Mouse (Mus musculus) forebrain, embryonic 15.5 days (tissue): ENCODE measurements around the gene Gsx1. TPM values are rescaled to one million over a fixed set of nuclear protein-coding genes. Genes with fewer than 3 reads are reported as not detected.

ENCODE experiments used
- ATAC-seq: fragments of 200-750 bp; cut with Nextera tagmentation; replicated peaks from 2 replicates; pipeline ENCODE4 v1.8.0; 2017; ENCODE audit warnings: mild to moderate bottlenecking, moderate TSS enrichment, moderate library complexity
- H3K27ac ChIP-seq: fragments of 300-500 bp; sonication (generic); replicated peaks from 2 replicates; pipeline ENCODE4 v1.5.1; 2015; ENCODE audit warnings: mild to moderate bottlenecking, inconsistent platforms
- H3K27me3 ChIP-seq: fragments of 300-500 bp; sonication (generic); 2 replicates; pipeline ENCODE4 v1.6.1; 2015; ENCODE audit warnings: inconsistent platforms
- H3K36me3 ChIP-seq: fragments of 300-500 bp; sonication (generic); 2 replicates; pipeline ENCODE4 v1.6.1; 2015; ENCODE audit warnings: mild to moderate bottlenecking, inconsistent platforms
- H3K4me1 ChIP-seq: fragments of 300-500 bp; sonication (generic); 2 replicates; pipeline ENCODE4 v1.6.1; 2015; ENCODE audit warnings: inconsistent platforms
- H3K4me2 ChIP-seq: fragments of 300-500 bp; sonication (generic); replicated peaks from 2 replicates; pipeline ENCODE4 v1.6.1; 2015; ENCODE audit warnings: mild to moderate bottlenecking, inconsistent platforms
- H3K4me3 ChIP-seq: fragments of 300-500 bp; sonication (generic); 2 replicates; pipeline ENCODE4 v1.5.1; 2015; ENCODE audit warnings: mild to moderate bottlenecking, inconsistent platforms
- H3K9ac ChIP-seq: fragments of 300-500 bp; sonication (generic); replicated peaks from 2 replicates; pipeline ENCODE4 v1.6.1; 2015; ENCODE audit warnings: mild to moderate bottlenecking, inconsistent platforms
- H3K9me3 ChIP-seq: fragments of 300-500 bp; sonication (generic); 2 replicates; pipeline ENCODE4 v1.6.1; 2016; ENCODE audit warnings: inconsistent platforms
- WGBS: fragments of 180-500 bp; shearing (Covaris S2); methylation state at CpG from one replicate; pipeline ENCODE4 v1.1.7; 2015; ENCODE audit warnings: mixed read lengths; 5-methylcytosine and 5-hydroxymethylcytosine counted together
- polyA plus RNA-seq: library from polyadenylated mRNA; unstranded; fragments of >200 nt; fragmentation: Nextera tagmentation; extraction: Ambion mirVana; gene quantifications from 2 replicates; pipeline ENCODE4 v1.2.1, GENCODE M21; 2015

The Gsx1 gene
- polyA plus RNA-seq, 1 experiment from 2014 or later, result 3.3 TPM

DNA sequence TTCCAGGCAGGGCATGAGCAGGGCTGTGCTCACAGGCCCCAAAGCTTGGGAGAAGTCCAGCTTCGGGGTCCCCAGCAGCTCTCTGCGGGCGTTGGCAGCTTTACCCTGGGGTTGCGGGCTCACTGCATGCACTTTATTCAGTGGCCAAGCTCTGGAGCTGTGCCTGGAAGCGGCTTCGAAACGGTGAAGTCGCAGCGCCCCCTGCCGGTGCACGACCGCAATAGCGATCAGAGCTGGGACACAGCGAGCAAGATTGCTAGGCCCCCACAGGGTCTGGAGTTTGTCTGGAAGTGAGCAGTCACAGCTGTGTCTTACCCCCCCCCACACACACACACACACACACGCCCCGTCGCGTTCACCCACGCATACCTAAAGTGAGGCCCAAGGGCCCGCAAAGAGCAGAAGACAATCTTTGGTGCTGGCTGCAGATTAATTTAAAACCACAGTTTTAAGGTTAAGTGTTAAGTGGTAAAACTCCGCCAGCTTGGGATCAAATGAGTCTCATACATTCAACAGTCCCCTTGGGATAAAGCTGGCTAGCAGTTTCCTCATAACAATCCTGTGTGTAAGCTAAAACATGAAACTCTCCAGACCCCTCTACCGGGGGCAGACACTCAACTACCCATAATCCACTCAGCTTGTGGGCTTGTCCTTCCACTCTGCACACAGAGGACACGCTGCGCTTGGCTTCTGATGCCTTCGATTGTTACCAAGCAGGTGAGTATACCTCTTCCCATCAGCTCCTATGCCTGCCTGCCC lies 39.0 kb downstream of the Gsx1 start:
- peaks cover 4% of the 10 kb centered on the region for H3K4me1 ChIP-seq
- no peak overlapping the region for H3K4me3 ChIP-seq
- no peaks in the 10 kb centered on the region for H3K9me3 ChIP-seq
- H3K4me2 ChIP-seq, result no peak overlapping the region
- no peak overlapping the region for H3K27ac ChIP-seq
- H3K9ac ChIP-seq, result no peak overlapping the region
- ATAC-seq, result peak; percentile 64
- H3K36me3 ChIP-seq, result no peaks in the 10 kb centered on the region
- H3K27me3 ChIP-seq, result peaks cover 56% of the 10 kb centered on the region
- 17% methylated on average over 25 of the region's 25 CpGs for WGBS

DNA sequence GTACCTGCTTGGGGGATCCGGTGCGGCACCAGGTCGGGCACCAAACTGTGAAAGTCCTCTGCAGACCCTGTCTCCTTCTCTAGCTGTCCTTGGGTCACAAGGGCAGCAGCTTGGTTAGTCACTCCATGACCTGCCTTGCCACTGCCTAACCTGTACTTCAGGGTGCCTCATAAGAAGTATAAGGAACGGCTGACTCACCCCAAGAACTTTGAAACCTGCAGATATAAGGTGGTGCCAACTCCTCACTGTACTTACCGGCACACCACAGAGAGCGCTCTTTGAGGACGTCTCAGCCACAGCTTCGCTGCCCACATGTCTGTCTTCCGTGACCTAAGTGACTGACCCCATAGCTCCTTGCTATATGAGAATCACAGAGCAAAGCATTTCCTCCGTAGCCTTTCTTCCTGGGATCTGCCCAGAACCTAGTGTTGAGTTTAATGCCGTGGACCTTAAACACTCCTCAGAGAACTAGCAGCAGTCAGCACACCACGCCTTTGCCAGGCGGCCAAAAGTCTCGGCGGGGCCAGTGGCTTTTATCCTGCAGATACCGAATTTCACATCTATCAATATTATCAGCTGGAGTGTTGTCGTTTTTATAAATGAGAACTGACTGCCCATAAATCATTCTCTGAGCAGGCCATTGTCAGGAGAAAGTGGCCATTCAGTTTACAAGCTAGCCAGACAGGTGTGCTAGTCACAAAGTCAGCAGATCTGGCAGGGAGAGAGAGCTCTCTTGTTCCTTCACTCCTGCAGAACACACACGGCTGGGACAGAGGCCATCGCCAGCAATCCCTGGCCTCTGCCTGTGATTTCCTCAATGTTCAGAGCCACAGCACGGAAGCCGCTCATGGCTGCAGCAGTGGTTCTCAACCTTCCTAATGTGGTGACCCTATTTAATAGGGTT lies 47.2 kb downstream of the Gsx1 start:
- no peaks in the 10 kb centered on the region for H3K9me3 ChIP-seq
- WGBS, result 85% methylated on average over 21 of the region's 21 CpGs
- ATAC-seq, result no peak

More for the DNA sequence above, 47.2 kb downstream of the Gsx1 start:
- Histone ChIP-seq H3K9ac (no peak overlapping the region), H3K4me2 (no peak overlapping the region), H3K27ac (no peak overlapping the region), H3K27me3 (no peaks in the 10 kb centered on the region), H3K4me1 (no peaks in the 10 kb centered on the region), H3K4me3 (no peak overlapping the region), H3K36me3 (no peaks in the 10 kb centered on the region)

Other genes with a start within 250 kb of the Gsx1 start
- 123 and 124 TPM in 2 replicates for gene Gtf3a, start 240.0 kb upstream of the Gsx1 start, polyA plus RNA-seq
- gene Mtif3, start 224.9 kb upstream of the Gsx1 start, polyA plus RNA-seq, result 28.7 and 32.7 TPM in 2 replicates
- gene Lnx2, start 112.1 kb upstream of the Gsx1 start, polyA plus RNA-seq, result 9.9 and 10.8 TPM in 2 replicates
- 114 TPM in 2 replicates for gene Polr1d, start 111.6 kb upstream of the Gsx1 start, polyA plus RNA-seq
- not detected in 2 replicates for gene Pdx1, start 81.3 kb downstream of the Gsx1 start, polyA plus RNA-seq
- not detected in 2 replicates for gene Cdx2, start 118.6 kb downstream of the Gsx1 start, polyA plus RNA-seq
- gene Urad, start 133.7 kb downstream of the Gsx1 start, polyA plus RNA-seq, result not detected in 2 replicates
- gene Flt3, start 211.8 kb downstream of the Gsx1 start, polyA plus RNA-seq, result 0.09 and 0.19 TPM in 2 replicates
- gene Pan3, start 241.5 kb downstream of the Gsx1 start, polyA plus RNA-seq, result 67.7 and 71.9 TPM in 2 replicates